Mouse (Mus musculus): ENCODE measurements around the gene Fbxl8. TPM values are rescaled to one million over a fixed set of nuclear protein-coding genes. Genes with fewer than 3 reads are reported as not detected.
A peak's percentile ranks its signal among the peaks of the same experiment; 100 is the strongest.

Gene Fbxl8
- polyA plus RNA-seq, 1 experiment from 2014 or later = 0.96 TPM

GRCm38 (mm10) chr8:105233126-105233935, 31.1 kb upstream of the Fbxl8 start:
- WGBS = 80% methylated on average over 1 of the region's 1 CpGs
- no peaks in the 10 kb centered on the region for H3K27me3 ChIP-seq (replicated peaks; ENCODE audit: control insufficient read depth, insufficient read depth, low read length)

GRCm38 (mm10) chr8:105235206-105235605, 29.2 kb upstream of the Fbxl8 start:
- Histone ChIP-seq H3K27me3 (replicated peaks; ENCODE audit: control insufficient read depth, insufficient read depth, low read length) (no peaks in the 10 kb centered on the region), H3K36me3 (ENCODE audit: control insufficient read depth, insufficient read depth) (peaks cover 12% of the 10 kb centered on the region), H3K4me2 (ENCODE audit: low read length) (no peak overlapping the region), H3K9ac (replicated peaks; ENCODE audit: low read depth, low read length) (no peak overlapping the region), H3K4me1 (replicated peaks; ENCODE audit: control insufficient read depth, insufficient read depth, low read length) (no peaks in the 10 kb centered on the region), H3K4me3 (replicated peaks; ENCODE audit: low read length) (no peak overlapping the region), H3K9me3 (ENCODE audit: control insufficient read depth, low read length) (no peaks in the 10 kb centered on the region), H3K27ac (ENCODE audit: low read length) (no peak overlapping the region)
- ATAC-seq = no peak
- 84% methylated on average over 1 of the region's 1 CpGs for WGBS

More at GRCm38 (mm10) chr8:105233126-105233935, 31.1 kb upstream of the Fbxl8 start:
- ATAC-seq = no peak
- no peaks in the 10 kb centered on the region for H3K9me3 ChIP-seq (ENCODE audit: control insufficient read depth, low read length)
- no peak overlapping the region for H3K9ac ChIP-seq (replicated peaks; ENCODE audit: low read depth, low read length)
- no peak overlapping the region for H3K27ac ChIP-seq (ENCODE audit: low read length)
- H3K4me2 ChIP-seq (ENCODE audit: low read length) = no peak overlapping the region
- no peak overlapping the region for H3K4me3 ChIP-seq (replicated peaks; ENCODE audit: low read length)
- H3K4me1 ChIP-seq (replicated peaks; ENCODE audit: control insufficient read depth, insufficient read depth, low read length) = no peaks in the 10 kb centered on the region
- H3K36me3 ChIP-seq (ENCODE audit: control insufficient read depth, insufficient read depth) = 0 out of 2 replicates have a peak, but pooled peaks cover 3% of the 10 kb centered on the region

DNA sequence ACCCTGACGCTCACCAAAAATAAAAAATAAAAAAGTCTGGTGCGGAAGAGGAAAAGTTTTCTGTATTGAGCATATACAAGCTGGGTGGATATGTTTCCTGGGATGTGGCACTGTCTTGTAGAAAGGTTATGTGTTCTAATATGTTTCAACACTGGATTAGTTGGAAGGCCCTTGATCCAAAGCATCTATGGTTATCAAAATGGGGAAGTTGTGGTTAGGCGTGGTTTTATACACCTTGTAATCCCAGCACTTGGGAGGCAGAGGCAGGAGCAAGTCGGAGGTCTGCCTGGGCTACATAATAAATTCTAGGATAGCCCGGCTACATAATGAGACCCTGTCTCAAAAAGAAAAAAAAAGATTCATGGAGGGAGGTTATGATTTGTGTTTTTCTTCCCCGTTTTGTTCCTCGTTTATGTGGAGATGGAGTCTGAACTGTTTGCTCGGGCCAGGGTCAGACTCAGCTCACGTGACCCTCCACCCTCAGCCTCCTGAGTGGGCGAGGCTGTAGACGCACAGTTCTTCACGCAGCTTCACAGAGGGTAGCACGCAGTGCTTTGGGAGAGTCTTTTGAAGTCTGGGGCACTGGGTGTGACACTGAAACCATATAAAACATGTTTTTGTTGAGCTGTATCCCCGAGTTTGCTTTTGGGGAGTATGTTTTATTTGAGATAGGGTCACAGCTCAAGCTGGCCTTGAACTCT, 26.9 kb upstream of the Fbxl8 start:
- Histone ChIP-seq H3K9me3 (ENCODE audit: control insufficient read depth, low read length) (no peaks in the 10 kb centered on the region), H3K27ac (ENCODE audit: low read length) (no peak overlapping the region), H3K4me2 (ENCODE audit: low read length) (no peak overlapping the region), H3K4me3 (replicated peaks; ENCODE audit: low read length) (no peak overlapping the region), H3K4me1 (replicated peaks; ENCODE audit: control insufficient read depth, insufficient read depth, low read length) (no peaks in the 10 kb centered on the region), H3K36me3 (ENCODE audit: control insufficient read depth, insufficient read depth) (peaks cover 22% of the 10 kb centered on the region), H3K9ac (replicated peaks; ENCODE audit: low read depth, low read length) (no peak overlapping the region), H3K27me3 (replicated peaks; ENCODE audit: control insufficient read depth, insufficient read depth, low read length) (no peaks in the 10 kb centered on the region)
- 88% methylated on average over 14 of the region's 14 CpGs for WGBS
- no peak for ATAC-seq

GRCm38 (mm10) chr8:105241016-105241415, 23.4 kb upstream of the Fbxl8 start:
- ATAC-seq = no peak
- no peaks in the 10 kb centered on the region for H3K27me3 ChIP-seq (replicated peaks; ENCODE audit: control insufficient read depth, insufficient read depth, low read length)
- H3K27ac ChIP-seq (ENCODE audit: low read length) = no peak overlapping the region
- H3K36me3 ChIP-seq (ENCODE audit: control insufficient read depth, insufficient read depth) = peaks cover 22% of the 10 kb centered on the region
- no peaks in the 10 kb centered on the region for H3K9me3 ChIP-seq (ENCODE audit: control insufficient read depth, low read length)
- H3K4me2 ChIP-seq (ENCODE audit: low read length) = no peak overlapping the region
- no peak overlapping the region for H3K9ac ChIP-seq (replicated peaks; ENCODE audit: low read depth, low read length)
- H3K4me3 ChIP-seq (replicated peaks; ENCODE audit: low read length) = no peak overlapping the region
- H3K4me1 ChIP-seq (replicated peaks; ENCODE audit: control insufficient read depth, insufficient read depth, low read length) = no peaks in the 10 kb centered on the region
- 95% methylated on average over 7 of the region's 7 CpGs for WGBS

DNA sequence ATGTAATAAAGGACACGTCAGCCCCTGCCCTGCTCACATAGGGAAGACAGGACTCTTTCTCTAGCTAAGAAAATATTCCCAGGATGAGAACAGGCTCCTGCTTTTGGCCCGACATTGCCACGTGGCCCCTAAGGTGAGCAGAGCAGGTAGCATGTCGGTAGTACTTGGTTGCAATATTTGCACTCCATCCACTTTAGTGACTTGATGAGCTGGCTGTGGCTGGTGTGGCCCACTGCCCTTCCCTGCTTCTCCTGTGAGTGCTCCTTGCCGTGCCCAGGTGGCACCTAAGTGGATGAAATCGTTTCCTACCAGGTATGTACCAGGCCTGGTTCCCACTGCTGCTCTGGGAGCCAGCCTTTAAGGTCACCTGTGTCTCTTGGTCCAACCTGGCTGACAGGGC, 12.5 kb upstream of the Fbxl8 start:
- H3K36me3 ChIP-seq (ENCODE audit: control insufficient read depth, insufficient read depth) = peaks cover 12% of the 10 kb centered on the region
- no peak overlapping the region for H3K4me2 ChIP-seq (ENCODE audit: low read length)
- ATAC-seq = no peak
- no peak overlapping the region for H3K9ac ChIP-seq (replicated peaks; ENCODE audit: low read depth, low read length)
- H3K27ac ChIP-seq (ENCODE audit: low read length) = no peak overlapping the region
- no peaks in the 10 kb centered on the region for H3K9me3 ChIP-seq (ENCODE audit: control insufficient read depth, low read length)
- H3K27me3 ChIP-seq (replicated peaks; ENCODE audit: control insufficient read depth, insufficient read depth, low read length) = 0 out of 2 replicates have a peak, but pooled peaks cover 8% of the 10 kb centered on the region
- 92% methylated on average over 6 of the region's 6 CpGs for WGBS
- H3K4me3 ChIP-seq (replicated peaks; ENCODE audit: low read length) = no peak overlapping the region
- peaks cover 10% of the 10 kb centered on the region for H3K4me1 ChIP-seq (replicated peaks; ENCODE audit: control insufficient read depth, insufficient read depth, low read length)

- no peak for ATAC-seq
- H3K4me3 ChIP-seq (replicated peaks; ENCODE audit: low read length) = no peak overlapping the region
These were observed 11.5 kb upstream of the Fbxl8 start for GRCm38 (mm10) chr8:105252680-105253537.

DNA sequence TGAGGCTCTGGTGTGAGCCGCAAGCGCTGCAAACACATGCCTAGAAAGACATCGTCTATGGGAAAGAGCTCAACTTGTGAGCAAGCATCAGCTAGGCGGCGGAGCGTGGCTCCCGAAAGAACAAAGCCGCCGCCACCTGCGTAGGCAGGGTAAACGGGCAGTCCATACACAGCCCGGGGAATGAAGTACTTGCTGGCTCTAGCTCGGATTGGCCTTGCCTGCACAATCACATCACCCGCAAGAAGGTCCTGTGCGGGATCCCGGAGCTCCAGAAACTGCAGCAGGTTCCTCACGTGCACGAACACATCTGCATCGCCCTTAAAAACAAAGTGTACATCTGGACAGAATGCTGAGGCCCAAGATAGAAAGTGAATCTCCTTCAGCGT, 10.7 kb upstream of the Fbxl8 start:
- H3K4me1 ChIP-seq (replicated peaks; ENCODE audit: control insufficient read depth, insufficient read depth, low read length) = peaks cover 11% of the 10 kb centered on the region
- peak overlapping the region; percentile 64 for H3K4me3 ChIP-seq (replicated peaks; ENCODE audit: low read length)
- no peaks in the 10 kb centered on the region for H3K9me3 ChIP-seq (ENCODE audit: control insufficient read depth, low read length)
- H3K27ac ChIP-seq (ENCODE audit: low read length) = no peak overlapping the region
- peaks cover 20% of the 10 kb centered on the region for H3K27me3 ChIP-seq (replicated peaks; ENCODE audit: control insufficient read depth, insufficient read depth, low read length)
- H3K36me3 ChIP-seq (ENCODE audit: control insufficient read depth, insufficient read depth) = peaks cover 9% of the 10 kb centered on the region
- 29% methylated on average over 20 of the region's 20 CpGs for WGBS
- H3K9ac ChIP-seq (replicated peaks; ENCODE audit: low read depth, low read length) = peak overlapping the region; percentile 78
- peak overlapping the region; percentile 98 for H3K4me2 ChIP-seq (ENCODE audit: low read length)
- ATAC-seq = peak; percentile 39

More at GRCm38 (mm10) chr8:105252680-105253537, 11.5 kb upstream of the Fbxl8 start:
- Histone ChIP-seq H3K27ac (ENCODE audit: low read length) (no peak overlapping the region), H3K9me3 (ENCODE audit: control insufficient read depth, low read length) (no peaks in the 10 kb centered on the region), H3K27me3 (replicated peaks; ENCODE audit: control insufficient read depth, insufficient read depth, low read length) (peaks cover 11% of the 10 kb centered on the region), H3K4me1 (replicated peaks; ENCODE audit: control insufficient read depth, insufficient read depth, low read length) (peaks cover 10% of the 10 kb centered on the region), H3K4me2 (ENCODE audit: low read length) (no peak overlapping the region), H3K36me3 (ENCODE audit: control insufficient read depth, insufficient read depth) (peaks cover 12% of the 10 kb centered on the region), H3K9ac (replicated peaks; ENCODE audit: low read depth, low read length) (no peak overlapping the region)
- 91% methylated on average over 10 of the region's 10 CpGs for WGBS

GRCm38 (mm10) chr8:105254152-105254965, 10.1 kb upstream of the Fbxl8 start:
- peak overlapping the region; percentile 78 for H3K9ac ChIP-seq (replicated peaks; ENCODE audit: low read depth, low read length)
- peak overlapping the region; percentile 98 for H3K4me2 ChIP-seq (ENCODE audit: low read length)
- WGBS = under 1% methylated on average over 72 of the region's 74 CpGs
- peaks cover 9% of the 10 kb centered on the region for H3K36me3 ChIP-seq (ENCODE audit: control insufficient read depth, insufficient read depth)
- peak; percentile 88 for ATAC-seq
- no peaks in the 10 kb centered on the region for H3K9me3 ChIP-seq (ENCODE audit: control insufficient read depth, low read length)
- peaks cover 17% of the 10 kb centered on the region for H3K4me1 ChIP-seq (replicated peaks; ENCODE audit: control insufficient read depth, insufficient read depth, low read length)
- peaks cover 26% of the 10 kb centered on the region for H3K27me3 ChIP-seq (replicated peaks; ENCODE audit: control insufficient read depth, insufficient read depth, low read length)
- no peak overlapping the region for H3K27ac ChIP-seq (ENCODE audit: low read length)
- H3K4me3 ChIP-seq (replicated peaks; ENCODE audit: low read length) = peak overlapping the region; percentile 64

Data from forebrain, embryonic 16.5 days (tissue).